Mouse (Mus musculus) liver, postnatal 0 days (tissue): Measurements from ENCODE around the gene Mta3. TPM values are rescaled to one million over a fixed set of nuclear protein-coding genes. Genes with fewer than 3 reads are reported as not detected.
"Not testable (repeated sequence)": the region's sequence is repeated elsewhere in the genome, so short reads cannot be mapped to it uniquely, and the experiment has no call there.

Experiments
- ATAC-seq: fragments of 200-750 bp; cut with Nextera tagmentation; 2 replicates; pipeline ENCODE4 v1.8.0; 2017; ENCODE audit warnings: mild to moderate bottlenecking, moderate library complexity
- DNase-seq: peaks from one replicate; pipeline ENCODE4 v3.0.0-alpha.2; 2016
- H3K27ac ChIP-seq: fragments of 300-500 bp; sonication (generic); 2 replicates; pipeline ENCODE4 v1.5.1; 2014; ENCODE audit warnings: antibody characterized with exemption, moderate library complexity, mild to moderate bottlenecking, low read depth
- H3K27me3 ChIP-seq: fragments of 300-500 bp; sonication (generic); 2 replicates; pipeline ENCODE4 v1.6.1; 2014; ENCODE audit warnings: low read length, control low read depth, mixed read lengths; ENCODE audit not compliant: insufficient read depth
- H3K36me3 ChIP-seq: fragments of 300-500 bp; sonication (generic); replicated peaks from 2 replicates; pipeline ENCODE4 v1.6.1; 2014; ENCODE audit warnings: mild to moderate bottlenecking, control low read depth, low read length, moderate library complexity, mixed read lengths; ENCODE audit not compliant: insufficient read depth
- H3K4me1 ChIP-seq: fragments of 300-500 bp; sonication (generic); 2 replicates; pipeline ENCODE4 v1.6.1; 2014; ENCODE audit warnings: antibody characterized with exemption, mild to moderate bottlenecking, control low read depth; ENCODE audit not compliant: insufficient read depth
- H3K4me2 ChIP-seq: fragments of 300-500 bp; sonication (generic); 2 replicates; pipeline ENCODE4 v1.6.1; 2014; ENCODE audit warnings: low read depth, mild to moderate bottlenecking, low read length, moderate library complexity, mixed read lengths
- H3K4me3 ChIP-seq: fragments of 300-500 bp; sonication (generic); 2 replicates; pipeline ENCODE4 v1.5.1; 2014; ENCODE audit warnings: low read depth, low read length
- H3K9ac ChIP-seq: fragments of 300-500 bp; sonication (generic); replicated peaks from 2 replicates; pipeline ENCODE4 v1.6.1; 2014; ENCODE audit warnings: mild to moderate bottlenecking, moderate library complexity
- H3K9me3 ChIP-seq: fragments of 300-500 bp; sonication (generic); 2 replicates; pipeline ENCODE4 v1.6.1; 2016; ENCODE audit warnings: mild to moderate bottlenecking, control low read depth, low read length, mixed read lengths
- CTCF ChIP-seq: sonication (generic); IDR thresholded peaks from 2 replicates; pipeline ENCODE4 v1.5.1; 2016; ENCODE audit warnings: antibody characterized with exemption, low read depth
- EP300 ChIP-seq: IDR thresholded peaks from 2 replicates; pipeline ENCODE4 v1.6.1; 2016; ENCODE audit warnings: antibody characterized with exemption, low read depth, mild to moderate bottlenecking
- WGBS: fragments of 180-500 bp; shearing (Covaris S2); extraction: QIAGEN DNeasy Blood & Tissue Kit; methylation state at CpG from one replicate; pipeline ENCODE4 v1.1.7; 2014; ENCODE audit not compliant: insufficient replicate concordance; 5-methylcytosine and 5-hydroxymethylcytosine counted together
- polyA plus RNA-seq: library from polyadenylated mRNA; unstranded; fragments of >200 nt; fragmentation: Nextera tagmentation; extraction: Ambion mirVana; gene quantifications from 2 replicates; pipeline ENCODE4 v1.2.1, GENCODE M21; 2015

Mta3 gene
- polyA plus RNA-seq, 1 experiment from 2014 or later: 28.1 TPM

DNA sequence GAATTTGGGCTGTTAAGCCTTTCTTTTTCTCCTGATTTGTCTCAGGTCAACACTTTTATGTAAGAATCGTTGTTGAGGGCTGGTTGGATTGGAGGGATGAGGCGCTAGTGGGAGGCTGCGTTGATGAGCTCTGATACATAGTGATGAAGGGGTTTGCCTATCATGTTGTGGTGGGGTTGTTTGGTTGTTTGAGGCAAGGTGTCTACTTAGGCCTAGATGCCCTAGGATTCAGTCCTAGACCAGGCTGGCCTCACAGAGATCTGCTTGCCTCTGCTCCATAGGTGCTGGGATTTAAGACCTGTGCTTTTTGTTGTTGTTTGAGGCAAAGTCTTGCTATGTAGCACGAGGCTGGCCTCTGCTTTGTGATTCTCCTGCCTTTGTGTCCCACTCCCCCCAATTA is 1.4 kb downstream of the Mta3 start:
- ATAC-seq (no peak), DNase-seq (no peak)
- H3K27me3 ChIP-seq: no peaks in the 10 kb centered on the region
- TF ChIP-seq CTCF: no peak
- TF ChIP-seq EP300: no peak
- no peaks in the 10 kb centered on the region for H3K9me3 ChIP-seq
- peaks cover 24% of the 10 kb centered on the region for H3K4me1 ChIP-seq
- peak overlapping the region; percentile 99 for H3K4me2 ChIP-seq
- 66% methylated on average over 4 of the region's 4 CpGs for WGBS
- H3K4me3 ChIP-seq: peak overlapping the region; percentile 93
- peak overlapping the region; percentile 96 for H3K27ac ChIP-seq
- peak overlapping the region; percentile 91 for H3K9ac ChIP-seq
- H3K36me3 ChIP-seq: peaks cover 16% of the 10 kb centered on the region; the same call in 1 of the 2 replicates

DNA sequence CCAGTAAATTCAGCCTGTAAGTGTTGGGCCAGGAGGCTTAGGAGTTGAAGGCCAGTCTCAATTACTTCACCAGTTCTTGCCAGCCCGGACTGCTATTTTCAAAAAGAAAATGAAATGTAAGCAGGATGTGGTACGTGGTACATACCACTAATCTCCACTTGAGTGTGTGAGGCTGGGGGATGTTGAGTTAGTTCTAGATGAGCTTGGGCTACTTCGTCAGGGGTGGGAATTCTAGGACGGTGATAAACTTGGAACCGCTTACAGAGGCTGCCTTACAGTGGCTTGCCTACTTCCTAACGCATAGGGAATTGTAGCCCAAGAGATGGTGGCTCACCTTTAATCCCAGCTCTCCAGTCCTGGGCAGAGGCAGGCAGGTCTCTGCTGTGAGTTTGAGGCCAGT is 1.9 kb downstream of the Mta3 start:
- H3K4me3 ChIP-seq: 0 out of 2 replicates have a peak overlapping the region, but pooled peaks have one; percentile 93
- no peaks in the 10 kb centered on the region for H3K27me3 ChIP-seq
- peaks cover 16% of the 10 kb centered on the region; the same call in 1 of the 2 replicates for H3K36me3 ChIP-seq
- peak overlapping the region; percentile 96 for H3K27ac ChIP-seq
- TF ChIP-seq CTCF (no peak), EP300 (no peak)
- H3K4me1 ChIP-seq: peaks cover 24% of the 10 kb centered on the region
- H3K9ac ChIP-seq: no peak overlapping the region
- WGBS: 75% methylated on average over 6 of the region's 6 CpGs
- peak overlapping the region; percentile 99 for H3K4me2 ChIP-seq
- ATAC-seq (no peak), DNase-seq (no peak)
- no peaks in the 10 kb centered on the region for H3K9me3 ChIP-seq

DNA sequence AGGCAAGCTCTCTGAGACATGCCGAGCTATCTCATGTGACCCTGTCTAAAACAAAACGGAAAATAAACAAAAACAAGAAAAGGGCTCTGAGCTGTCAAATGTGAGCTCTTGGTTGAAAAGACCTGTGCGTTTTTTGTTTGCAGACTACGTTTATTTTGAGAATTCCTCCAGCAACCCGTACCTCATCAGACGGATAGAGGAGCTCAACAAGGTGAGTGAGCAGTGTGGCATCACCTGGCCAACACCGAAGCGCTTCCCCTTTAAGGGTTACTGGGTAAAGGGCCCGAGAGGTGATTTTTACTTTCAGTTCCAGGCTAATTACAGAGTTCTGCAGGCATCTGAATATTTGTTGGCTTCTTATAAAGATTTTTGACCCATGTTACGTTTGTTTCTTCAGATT is 2.3 kb downstream of the Mta3 start:
- no peaks in the 10 kb centered on the region for H3K9me3 ChIP-seq
- peak overlapping the region; percentile 96 for H3K27ac ChIP-seq
- no peak for ATAC-seq
- DNase-seq: no peak
- 75% methylated on average over 10 of the region's 10 CpGs for WGBS
- H3K9ac ChIP-seq: no peak overlapping the region
- H3K36me3 ChIP-seq: peaks cover 16% of the 10 kb centered on the region; the same call in 1 of the 2 replicates
- H3K27me3 ChIP-seq: no peaks in the 10 kb centered on the region
- peaks cover 22% of the 10 kb centered on the region for H3K4me1 ChIP-seq
- peak overlapping the region; percentile 99 for H3K4me2 ChIP-seq
- no peak overlapping the region for H3K4me3 ChIP-seq
- TF ChIP-seq CTCF (no peak), EP300 (no peak)

DNA sequence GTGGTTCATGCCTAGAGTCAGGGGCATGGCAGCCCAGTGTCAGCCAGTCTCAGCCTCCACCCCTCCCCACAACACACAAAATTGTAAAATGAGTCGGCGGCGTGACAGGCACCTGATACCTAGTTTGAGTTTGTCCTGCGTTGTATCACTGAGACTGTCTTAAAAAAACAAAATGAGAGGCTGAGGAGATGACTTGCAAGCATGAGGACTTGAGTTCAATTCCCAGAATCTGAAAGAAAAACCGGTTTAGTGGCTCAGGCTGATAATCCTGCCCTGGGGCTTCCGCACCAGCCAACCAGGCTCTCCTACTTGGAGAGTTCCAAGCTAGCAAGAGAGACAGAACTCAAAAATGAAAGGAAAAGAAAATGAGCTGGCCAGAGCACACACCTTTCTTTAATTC is 2.9 kb downstream of the Mta3 start:
- Histone ChIP-seq H3K4me1 (peaks cover 22% of the 10 kb centered on the region), H3K27ac (peak overlapping the region; percentile 56; the same call in 1 of the 2 replicates), H3K4me2 (0 out of 2 replicates have a peak overlapping the region, but pooled peaks have one; percentile 99), H3K9ac (no peak overlapping the region), H3K4me3 (no peak overlapping the region), H3K27me3 (no peaks in the 10 kb centered on the region), H3K36me3 (peaks cover 16% of the 10 kb centered on the region; the same call in 1 of the 2 replicates), H3K9me3 (no peaks in the 10 kb centered on the region)
- ATAC-seq: no peak
- WGBS: 76% methylated on average over 6 of the region's 6 CpGs
- TF ChIP-seq CTCF (no peak), EP300 (no peak)
- DNase-seq: no peak

- not testable (repeated sequence) for H3K27ac ChIP-seq, H3K9ac ChIP-seq, H3K9me3 ChIP-seq, H3K4me3 ChIP-seq, ATAC-seq, H3K27me3 ChIP-seq, DNase-seq, H3K4me2 ChIP-seq
- Histone ChIP-seq H3K36me3 (peaks cover 20% of the 10 kb centered on the region), H3K4me1 (peaks cover 22% of the 10 kb centered on the region)
- WGBS: 61% methylated on average over 3 of the region's 3 CpGs
Observed at GRCm38 (mm10) chr17:83709517-83709916, 3.6 kb downstream of the Mta3 start.

GRCm38 (mm10) chr17:83710639-83711038 is 4.7 kb downstream of the Mta3 start:
- DNase-seq: no peak
- no peak for ATAC-seq

DNA sequence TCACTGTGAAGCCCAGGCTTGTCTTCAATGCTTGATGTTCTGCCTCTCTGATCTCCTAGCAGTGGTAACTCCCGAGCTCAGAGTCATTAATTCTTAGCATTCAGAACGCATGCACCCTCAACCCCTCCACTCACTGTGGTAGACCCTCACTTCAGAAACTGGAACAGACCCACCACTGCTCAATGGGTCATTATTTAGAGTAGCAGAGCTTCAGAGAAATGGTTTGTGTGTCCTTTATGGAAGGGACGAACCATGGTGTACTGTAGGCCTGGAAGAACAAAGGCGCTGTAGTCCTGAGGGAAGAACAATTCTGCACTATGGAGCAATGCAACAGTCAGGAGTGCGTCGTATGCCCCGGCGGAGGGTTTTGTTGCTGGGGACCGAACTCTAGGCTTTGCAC is 6.4 kb downstream of the Mta3 start:
- Histone ChIP-seq H3K4me3 (no peak overlapping the region), H3K4me1 (peaks cover 16% of the 10 kb centered on the region), H3K9ac (no peak overlapping the region), H3K9me3 (no peaks in the 10 kb centered on the region), H3K27me3 (no peaks in the 10 kb centered on the region), H3K4me2 (no peak overlapping the region), H3K36me3 (peaks cover 45% of the 10 kb centered on the region), H3K27ac (no peak overlapping the region)
- TF ChIP-seq CTCF: no peak
- no peak for TF ChIP-seq EP300
- ATAC-seq: no peak
- DNase-seq: no peak
- 93% methylated on average over 9 of the region's 9 CpGs for WGBS

More at GRCm38 (mm10) chr17:83710639-83711038, 4.7 kb downstream of the Mta3 start:
- Histone ChIP-seq H3K4me1 (peaks cover 22% of the 10 kb centered on the region), H3K4me2 (no peak overlapping the region), H3K4me3 (no peak overlapping the region), H3K27me3 (no peaks in the 10 kb centered on the region), H3K27ac (no peak overlapping the region), H3K36me3 (peaks cover 29% of the 10 kb centered on the region), H3K9ac (no peak overlapping the region), H3K9me3 (no peaks in the 10 kb centered on the region)
- 94% methylated on average over 8 of the region's 8 CpGs for WGBS
- no peak for TF ChIP-seq CTCF
- TF ChIP-seq EP300: no peak
